Mouse (Mus musculus): ENCODE data around the gene Moxd1. TPM values are rescaled to one million over a fixed set of nuclear protein-coding genes. Genes with fewer than 3 reads are reported as not detected.

Gene Moxd1
- total and polyA plus RNA-seq, 2 experiments: not detected

GRCm38 (mm10) chr10:24276211-24276610 lies 52.9 kb downstream of the Moxd1 start:
- 64% methylated on average over 7 of the region's 7 CpGs for WGBS
- no peak for TF ChIP-seq POLR2A (IDR thresholded peaks at IDR 0.05; ENCODE audit: extremely low read depth, insufficient read depth, low read length)
- no peak for TF ChIP-seq CTCF (IDR thresholded peaks at IDR 0.05; ENCODE audit: low read depth, low read length)
- H3K4me3 ChIP-seq (ENCODE audit: insufficient read depth, low read depth, low read length): no peak overlapping the region
- no peak overlapping the region for H3K27ac ChIP-seq (replicated peaks; ENCODE audit: insufficient read depth, low read depth, low read length)
- H3K79me2 ChIP-seq (ENCODE audit: control insufficient read depth, insufficient read depth, low read length): no peaks in the 10 kb centered on the region
- H3K9ac ChIP-seq (ENCODE audit: low read depth, low read length): no peak overlapping the region
- no peaks in the 10 kb centered on the region; the same call in 1 of the 2 replicates for H3K4me1 ChIP-seq (ENCODE audit: control insufficient read depth, insufficient read depth, low read length)
- no peaks in the 10 kb centered on the region for H3K36me3 ChIP-seq (ENCODE audit: control insufficient read depth, insufficient read depth, low read length)
- H3K27me3 ChIP-seq (ENCODE audit: control insufficient read depth, insufficient read depth, low read length): 0 out of 2 replicates have a peak, but pooled peaks cover 3% of the 10 kb centered on the region
- DNase-seq (ENCODE audit: extremely low read depth, low read depth, low spot score): no peak

GRCm38 (mm10) chr10:24282650-24283049 lies 59.3 kb downstream of the Moxd1 start:
- H3K4me1 ChIP-seq (ENCODE audit: control insufficient read depth, insufficient read depth, low read length): no peaks in the 10 kb centered on the region
- no peak overlapping the region for H3K4me3 ChIP-seq (ENCODE audit: insufficient read depth, low read depth, low read length)
- TF ChIP-seq CTCF (IDR thresholded peaks at IDR 0.05; ENCODE audit: low read depth, low read length) (no peak), POLR2A (IDR thresholded peaks at IDR 0.05; ENCODE audit: extremely low read depth, insufficient read depth, low read length) (no peak)
- no peaks in the 10 kb centered on the region for H3K79me2 ChIP-seq (ENCODE audit: control insufficient read depth, insufficient read depth, low read length)
- no peaks in the 10 kb centered on the region for H3K27me3 ChIP-seq (ENCODE audit: control insufficient read depth, insufficient read depth, low read length)
- H3K9ac ChIP-seq (ENCODE audit: low read depth, low read length): no peak overlapping the region
- no peak for DNase-seq (ENCODE audit: extremely low read depth, low read depth, low spot score)
- H3K27ac ChIP-seq (replicated peaks; ENCODE audit: insufficient read depth, low read depth, low read length): no peak overlapping the region
- H3K36me3 ChIP-seq (ENCODE audit: control insufficient read depth, insufficient read depth, low read length): no peaks in the 10 kb centered on the region
- WGBS: 53% methylated on average over 5 of the region's 5 CpGs

GRCm38 (mm10) chr10:24291611-24292010 lies 68.3 kb downstream of the Moxd1 start:
- TF ChIP-seq CTCF (IDR thresholded peaks at IDR 0.05; ENCODE audit: low read depth, low read length) (no peak), POLR2A (IDR thresholded peaks at IDR 0.05; ENCODE audit: extremely low read depth, insufficient read depth, low read length) (no peak)
- H3K4me3 ChIP-seq (ENCODE audit: insufficient read depth, low read depth, low read length): no peak overlapping the region
- no peak overlapping the region for H3K27ac ChIP-seq (replicated peaks; ENCODE audit: insufficient read depth, low read depth, low read length)
- no peaks in the 10 kb centered on the region for H3K27me3 ChIP-seq (ENCODE audit: control insufficient read depth, insufficient read depth, low read length)
- no peaks in the 10 kb centered on the region for H3K79me2 ChIP-seq (ENCODE audit: control insufficient read depth, insufficient read depth, low read length)
- no peaks in the 10 kb centered on the region for H3K4me1 ChIP-seq (ENCODE audit: control insufficient read depth, insufficient read depth, low read length)
- WGBS: 57% methylated on average over 8 of the region's 8 CpGs
- H3K9ac ChIP-seq (ENCODE audit: low read depth, low read length): no peak overlapping the region
- DNase-seq (ENCODE audit: extremely low read depth, low read depth, low spot score): no peak
- no peaks in the 10 kb centered on the region for H3K36me3 ChIP-seq (ENCODE audit: control insufficient read depth, insufficient read depth, low read length)

- Histone ChIP-seq H3K4me1 (ENCODE audit: control insufficient read depth, insufficient read depth, low read length) (no peaks in the 10 kb centered on the region), H3K27ac (replicated peaks; ENCODE audit: insufficient read depth, low read depth, low read length) (no peak overlapping the region), H3K4me3 (ENCODE audit: insufficient read depth, low read depth, low read length) (no peak overlapping the region), H3K9ac (ENCODE audit: low read depth, low read length) (no peak overlapping the region), H3K36me3 (ENCODE audit: control insufficient read depth, insufficient read depth, low read length) (no peaks in the 10 kb centered on the region), H3K27me3 (ENCODE audit: control insufficient read depth, insufficient read depth, low read length) (no peaks in the 10 kb centered on the region), H3K79me2 (ENCODE audit: control insufficient read depth, insufficient read depth, low read length) (no peaks in the 10 kb centered on the region)
- TF ChIP-seq POLR2A (IDR thresholded peaks at IDR 0.05; ENCODE audit: extremely low read depth, insufficient read depth, low read length) (no peak), CTCF (IDR thresholded peaks at IDR 0.05; ENCODE audit: low read depth, low read length) (no peak)
- no peak for DNase-seq (ENCODE audit: extremely low read depth, low read depth, low spot score)
- WGBS: 90% methylated on average over 1 of the region's 1 CpGs
These were observed 69.4 kb downstream of the Moxd1 start for GRCm38 (mm10) chr10:24292671-24293070.

GRCm38 (mm10) chr10:24296608-24297007 lies 73.3 kb downstream of the Moxd1 start:
- Histone ChIP-seq H3K79me2 (ENCODE audit: control insufficient read depth, insufficient read depth, low read length) (no peaks in the 10 kb centered on the region), H3K27ac (replicated peaks; ENCODE audit: insufficient read depth, low read depth, low read length) (no peak overlapping the region), H3K9ac (ENCODE audit: low read depth, low read length) (no peak overlapping the region), H3K36me3 (ENCODE audit: control insufficient read depth, insufficient read depth, low read length) (no peaks in the 10 kb centered on the region), H3K4me1 (ENCODE audit: control insufficient read depth, insufficient read depth, low read length) (no peaks in the 10 kb centered on the region), H3K27me3 (ENCODE audit: control insufficient read depth, insufficient read depth, low read length) (no peaks in the 10 kb centered on the region), H3K4me3 (ENCODE audit: insufficient read depth, low read depth, low read length) (no peak overlapping the region)
- WGBS: 62% methylated on average over 4 of the region's 4 CpGs
- TF ChIP-seq CTCF (IDR thresholded peaks at IDR 0.05; ENCODE audit: low read depth, low read length) (no peak), POLR2A (IDR thresholded peaks at IDR 0.05; ENCODE audit: extremely low read depth, insufficient read depth, low read length) (no peak)
- DNase-seq (ENCODE audit: extremely low read depth, low read depth, low spot score): no peak

- 0% methylated on average over 1 of the region's 1 CpGs for WGBS
- no peaks in the 10 kb centered on the region for H3K79me2 ChIP-seq (ENCODE audit: control insufficient read depth, insufficient read depth, low read length)
- H3K27ac ChIP-seq (replicated peaks; ENCODE audit: insufficient read depth, low read depth, low read length): no peak overlapping the region
- H3K4me3 ChIP-seq (ENCODE audit: insufficient read depth, low read depth, low read length): no peak overlapping the region
- no peak overlapping the region for H3K9ac ChIP-seq (ENCODE audit: low read depth, low read length)
- H3K4me1 ChIP-seq (ENCODE audit: control insufficient read depth, insufficient read depth, low read length): no peaks in the 10 kb centered on the region
- peak; percentile 40 for DNase-seq (ENCODE audit: extremely low read depth, low read depth, low spot score)
- no peaks in the 10 kb centered on the region for H3K27me3 ChIP-seq (ENCODE audit: control insufficient read depth, insufficient read depth, low read length)
- no peaks in the 10 kb centered on the region for H3K36me3 ChIP-seq (ENCODE audit: control insufficient read depth, insufficient read depth, low read length)
- TF ChIP-seq POLR2A (IDR thresholded peaks at IDR 0.05; ENCODE audit: extremely low read depth, insufficient read depth, low read length): no peak
- peak; percentile 65 for TF ChIP-seq CTCF (IDR thresholded peaks at IDR 0.05; ENCODE audit: low read depth, low read length)
These were observed 74.5 kb downstream of the Moxd1 start for GRCm38 (mm10) chr10:24297792-24298191.
